Mouse (Mus musculus) olfactory bulb, adult 2 months (tissue): ENCODE results near the gene Pam. TPM values are rescaled to one million over a fixed set of nuclear protein-coding genes. Genes with fewer than 3 reads are reported as not detected.

Experiments
- H3K27ac ChIP-seq: fragments of 200-500 bp; 2 replicates; pipeline ENCODE4 v1.5.1; 2012; ENCODE audit warnings: low read depth, low read length; ENCODE audit not compliant: insufficient read depth
- H3K4me1 ChIP-seq: fragments of 200-500 bp; 2 replicates; pipeline ENCODE4 v1.6.1; 2012; ENCODE audit warnings: low read length; ENCODE audit not compliant: control insufficient read depth, insufficient read depth
- H3K4me3 ChIP-seq: fragments of 200-500 bp; 2 replicates; pipeline ENCODE4 v1.5.1; 2012; ENCODE audit warnings: mild to moderate bottlenecking, low read depth, low read length, moderate library complexity; ENCODE audit not compliant: insufficient read depth
- CTCF ChIP-seq: fragments of 200-500 bp; IDR thresholded peaks from 2 replicates; pipeline ENCODE4 v1.5.1; 2012; ENCODE audit warnings: low read depth, mild to moderate bottlenecking, low read length, moderate library complexity; ENCODE audit not compliant: insufficient read depth
- POLR2A ChIP-seq: fragments of 200-500 bp; IDR thresholded peaks from 2 replicates; pipeline ENCODE4 v1.6.1; 2012; ENCODE audit warnings: mild to moderate bottlenecking, low read depth, low read length, moderate library complexity; ENCODE audit not compliant: insufficient read depth
- WGBS: fragments of 180-500 bp; shearing (Covaris S2); methylation state at CpG from one replicate; pipeline ENCODE4 v1.1.7; 2018; 5-methylcytosine and 5-hydroxymethylcytosine counted together
- polyA plus RNA-seq: library from polyadenylated mRNA; stranded (reverse); fragments of >200 nt; gene quantifications from 2 replicates; pipeline ENCODE4 v1.2.4, GENCODE M21; 2012; ENCODE audit warnings: low replicate concordance; ENCODE audit not compliant: missing spikeins, insufficient read depth, insufficient read length

Pam gene
- polyA plus RNA-seq, 1 experiment, result not detected

DNA sequence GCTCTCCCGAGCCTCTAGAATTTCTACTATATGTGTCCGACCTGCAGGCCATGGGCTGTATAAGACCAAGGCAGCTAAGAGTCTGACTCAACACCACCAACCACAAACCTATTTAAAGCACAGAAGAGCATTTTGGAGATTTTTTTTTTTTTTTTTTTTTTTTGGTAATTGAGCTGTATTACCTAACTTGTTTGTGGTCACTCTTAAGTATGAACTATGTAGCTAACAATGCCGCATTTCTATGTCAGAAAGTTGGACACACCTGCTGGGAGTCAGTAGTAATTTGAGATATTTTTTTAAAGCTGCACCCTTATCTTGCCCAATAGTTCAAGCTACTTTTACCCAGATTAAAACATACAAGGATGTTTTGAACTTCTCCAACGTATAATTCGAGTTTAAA lies 66.4 kb downstream of the Pam start:
- no peak overlapping the region for H3K27ac ChIP-seq
- WGBS, result 92% methylated on average over 5 of the region's 5 CpGs
- TF ChIP-seq POLR2A (no peak), CTCF (no peak)
- no peak overlapping the region for H3K4me3 ChIP-seq
- H3K4me1 ChIP-seq, result no peaks in the 10 kb centered on the region

- Histone ChIP-seq H3K4me1 (no peaks in the 10 kb centered on the region), H3K27ac (no peak overlapping the region), H3K4me3 (no peak overlapping the region)
- 91% methylated on average over 5 of the region's 5 CpGs for WGBS
- TF ChIP-seq CTCF (no peak), POLR2A (no peak)
Measured at GRCm38 (mm10) chr1:98028468-98028867, 67.0 kb downstream of the Pam start.

DNA sequence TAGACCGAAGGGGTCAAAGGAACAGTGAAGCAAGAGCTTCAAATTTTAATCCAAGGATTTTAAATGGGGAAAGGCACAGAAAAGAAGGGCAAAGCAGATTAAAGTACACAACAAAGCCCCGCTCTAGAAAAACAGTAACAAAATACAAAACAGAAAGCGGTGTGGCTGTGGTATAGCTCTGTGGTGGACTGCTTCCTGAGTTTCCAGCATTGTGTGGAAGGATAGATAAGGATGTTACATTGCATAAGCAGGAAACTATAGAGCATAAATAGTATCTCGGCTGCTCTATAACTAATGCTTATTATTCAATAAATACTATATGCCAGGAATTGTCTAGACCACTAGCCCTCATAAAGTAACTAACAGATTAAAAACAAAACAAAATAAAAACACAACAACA lies 67.5 kb downstream of the Pam start:
- Histone ChIP-seq H3K4me1 (no peaks in the 10 kb centered on the region), H3K27ac (no peak overlapping the region), H3K4me3 (no peak overlapping the region)
- 96% methylated on average over 4 of the region's 4 CpGs for WGBS
- TF ChIP-seq POLR2A, result no peak
- TF ChIP-seq CTCF, result no peak

DNA sequence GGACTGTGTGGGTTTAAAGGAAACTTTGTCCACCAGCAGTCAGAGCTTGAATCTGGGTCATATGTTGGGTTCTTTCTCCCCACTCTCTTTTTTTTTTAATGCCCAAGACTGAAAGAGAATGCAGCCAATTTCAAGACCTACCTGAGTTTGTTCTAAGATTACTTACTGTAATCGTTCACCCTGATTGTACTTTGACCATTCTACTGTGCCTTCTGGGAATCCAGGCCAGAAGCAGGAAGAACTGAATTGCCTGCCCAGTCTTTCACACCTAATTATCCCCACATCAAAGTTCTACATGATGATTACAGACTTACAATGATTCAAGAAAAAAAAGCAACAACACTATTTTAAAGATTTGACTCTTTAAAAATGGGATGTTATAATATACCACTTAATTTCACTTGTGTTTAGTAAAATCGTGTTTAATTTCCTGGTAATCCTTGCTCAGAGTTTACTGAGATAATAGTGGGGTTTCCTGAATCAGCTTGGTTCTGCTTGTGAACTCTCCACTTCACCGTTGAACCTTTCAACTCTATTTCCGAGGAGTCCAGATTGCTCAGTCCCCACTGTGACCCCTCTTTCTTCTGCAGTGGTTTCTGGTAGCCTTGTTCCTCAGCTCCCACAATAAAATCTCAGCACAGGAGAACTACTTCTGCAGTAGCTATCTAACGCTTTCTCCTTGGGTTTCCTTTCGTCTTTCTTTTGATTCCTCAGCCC lies 69.4 kb downstream of the Pam start:
- TF ChIP-seq CTCF (no peak), POLR2A (no peak)
- H3K4me3 ChIP-seq, result no peak overlapping the region
- H3K27ac ChIP-seq, result no peak overlapping the region
- WGBS, result 78% methylated on average over 6 of the region's 6 CpGs
- H3K4me1 ChIP-seq, result no peaks in the 10 kb centered on the region

- Histone ChIP-seq H3K4me1 (no peaks in the 10 kb centered on the region), H3K27ac (no peak overlapping the region), H3K4me3 (no peak overlapping the region)
- TF ChIP-seq CTCF, result no peak
- TF ChIP-seq POLR2A, result no peak
- 89% methylated on average over 4 of the region's 4 CpGs for WGBS
Measured at GRCm38 (mm10) chr1:98023866-98024265, 71.6 kb downstream of the Pam start.

- Histone ChIP-seq H3K4me1 (peaks cover 2% of the 10 kb centered on the region; the same call in 1 of the 2 replicates), H3K27ac (no peak overlapping the region), H3K4me3 (no peak overlapping the region)
- TF ChIP-seq CTCF (no peak), POLR2A (no peak)
- WGBS, result 90% methylated on average over 9 of the region's 9 CpGs
Measured at GRCm38 (mm10) chr1:98018987-98019386, 76.5 kb downstream of the Pam start.

DNA sequence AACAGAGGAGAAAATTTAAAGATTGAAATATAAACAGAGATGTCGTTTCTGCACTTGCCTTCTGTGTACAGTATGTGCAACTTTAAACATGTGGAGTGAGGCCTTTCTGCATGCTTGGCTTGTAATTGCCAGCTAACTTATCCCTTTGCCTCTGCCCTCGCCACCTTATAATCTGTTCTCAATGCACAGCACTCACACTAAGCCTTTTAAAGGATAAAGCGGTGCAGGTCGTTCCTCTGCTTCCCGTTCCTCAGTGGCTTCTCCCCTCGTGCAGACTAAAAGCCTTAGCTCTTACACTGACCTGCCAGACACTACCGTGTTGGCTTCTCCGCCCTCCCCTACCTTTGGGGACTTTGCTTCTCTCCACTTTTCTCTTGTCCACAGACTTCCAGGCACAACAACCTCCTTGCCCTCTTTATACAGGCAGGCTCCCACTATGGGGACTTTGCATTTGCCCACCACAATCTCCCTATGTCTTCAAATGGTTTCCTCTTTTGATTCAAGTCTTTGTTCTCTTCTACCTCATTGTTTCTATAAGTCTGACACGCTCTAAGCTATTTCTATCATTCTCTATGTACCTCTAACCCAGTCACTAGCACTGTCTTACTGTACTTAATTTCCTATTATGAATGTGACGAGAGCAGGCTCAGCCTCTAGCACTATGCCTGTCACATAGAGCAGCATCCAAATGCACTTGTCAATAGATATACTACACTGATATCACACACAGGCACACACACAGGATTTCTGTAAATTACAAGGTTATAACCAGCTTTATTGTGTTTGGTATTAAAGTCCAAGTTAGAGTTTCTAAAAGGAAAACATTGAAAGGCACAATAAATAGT lies 79.2 kb downstream of the Pam start:
- peaks cover 2% of the 10 kb centered on the region; the same call in 1 of the 2 replicates for H3K4me1 ChIP-seq
- H3K4me3 ChIP-seq, result no peak overlapping the region
- 67% methylated on average over 10 of the region's 10 CpGs for WGBS
- TF ChIP-seq POLR2A, result no peak
- no peak for TF ChIP-seq CTCF
- no peak overlapping the region for H3K27ac ChIP-seq

DNA sequence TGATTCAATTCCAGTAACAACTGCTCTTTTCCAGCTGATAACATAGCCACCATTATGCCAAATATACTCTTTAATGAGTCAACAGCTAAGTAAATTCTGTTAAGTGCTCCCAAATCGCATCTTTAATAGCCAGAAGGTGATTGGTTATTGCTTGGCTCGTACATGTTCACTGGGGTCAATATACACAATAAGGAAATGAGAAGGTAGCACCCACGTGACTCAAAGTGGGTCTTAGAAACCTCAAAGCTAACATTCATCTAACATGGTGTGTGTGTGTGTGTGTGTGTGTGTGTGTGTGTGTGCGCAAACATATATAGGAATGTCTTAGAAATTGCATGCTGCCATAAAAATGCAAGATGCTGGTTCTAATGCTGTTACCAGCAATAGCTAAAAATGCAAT lies 79.9 kb downstream of the Pam start:
- H3K4me3 ChIP-seq, result no peak overlapping the region
- H3K27ac ChIP-seq, result no peak overlapping the region
- TF ChIP-seq CTCF, result no peak
- TF ChIP-seq POLR2A, result no peak
- 70% methylated on average over 4 of the region's 4 CpGs for WGBS
- H3K4me1 ChIP-seq, result peaks cover 2% of the 10 kb centered on the region; the same call in 1 of the 2 replicates
